Mouse (Mus musculus): ENCODE measurements around the gene Gm21319.
"Not testable (repeated sequence)": the region's sequence is repeated elsewhere in the genome, so short reads cannot be mapped to it uniquely, and the experiment has no call there.

Gm21319 gene

DNA sequence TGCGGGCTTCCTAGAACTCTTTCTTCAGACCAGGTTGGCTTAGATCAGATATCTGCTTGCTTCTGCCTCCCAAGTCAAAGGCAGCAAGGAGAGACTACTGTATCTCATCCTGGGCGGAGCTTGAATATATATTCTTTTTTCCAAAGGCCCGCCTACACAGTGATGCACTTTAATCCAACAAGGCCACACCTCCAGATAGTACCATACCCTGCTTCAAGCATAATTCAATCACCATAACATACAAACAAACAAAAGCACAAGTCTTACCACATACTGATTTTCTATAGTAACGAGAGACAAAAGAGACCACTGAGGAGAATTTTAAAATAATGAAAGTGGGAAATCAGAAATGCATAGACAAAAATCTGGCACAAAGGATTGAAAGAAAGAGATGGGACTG, at the start of gene Gm21319:
Gm21319 (minus strand) TSS at position 101 of the 400 bp plus-strand sequence.
- DNase-seq, result not testable (repeated sequence)

DNA sequence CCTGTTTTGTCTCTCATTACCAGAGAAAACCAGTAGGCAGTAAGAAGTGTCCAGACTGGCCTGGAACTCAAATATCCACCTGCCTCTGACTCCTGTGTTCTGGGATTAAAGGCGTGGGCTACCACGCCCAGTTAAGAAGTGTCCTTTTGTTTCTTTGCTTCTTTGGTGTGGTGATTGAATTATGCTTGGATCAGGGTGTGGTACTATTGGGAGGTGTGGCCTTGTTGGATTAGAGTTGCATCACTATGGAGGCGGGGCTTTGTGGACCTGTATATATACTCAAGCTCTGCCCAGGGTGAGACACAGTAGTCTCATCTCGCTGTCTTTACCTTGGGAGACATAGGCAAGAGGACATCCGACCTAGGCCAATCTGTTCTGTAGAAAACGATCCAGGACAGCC, 40.7 kb upstream of the Gm21319 start, which contains the start of gene BB287469:
BB287469 (plus strand) TSS at position 301 of the 400 bp plus-strand sequence.
- DNase-seq, result not testable (repeated sequence)

DNA sequence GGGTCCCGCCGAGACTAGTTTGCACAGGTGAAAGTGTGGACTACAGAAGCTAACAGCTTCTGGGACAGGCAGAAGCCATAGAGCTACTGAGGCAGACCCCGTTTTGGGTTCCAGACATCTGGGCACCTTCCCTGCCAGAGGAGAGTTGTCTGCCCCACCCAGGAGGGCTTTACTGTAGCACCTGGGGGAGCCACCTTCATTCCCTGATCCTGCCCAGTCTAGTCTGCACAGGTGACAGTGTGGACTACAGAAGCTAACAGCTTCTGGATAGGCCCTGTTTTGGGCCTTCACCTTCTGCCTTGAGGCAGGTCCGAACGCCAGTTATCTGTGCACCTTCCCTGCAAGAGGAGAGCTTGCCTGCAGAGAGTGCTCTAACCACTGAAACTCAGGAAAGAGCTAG, 22.4 kb upstream of the Gm21319 start:
- DNase-seq, result not testable (repeated sequence)

DNA sequence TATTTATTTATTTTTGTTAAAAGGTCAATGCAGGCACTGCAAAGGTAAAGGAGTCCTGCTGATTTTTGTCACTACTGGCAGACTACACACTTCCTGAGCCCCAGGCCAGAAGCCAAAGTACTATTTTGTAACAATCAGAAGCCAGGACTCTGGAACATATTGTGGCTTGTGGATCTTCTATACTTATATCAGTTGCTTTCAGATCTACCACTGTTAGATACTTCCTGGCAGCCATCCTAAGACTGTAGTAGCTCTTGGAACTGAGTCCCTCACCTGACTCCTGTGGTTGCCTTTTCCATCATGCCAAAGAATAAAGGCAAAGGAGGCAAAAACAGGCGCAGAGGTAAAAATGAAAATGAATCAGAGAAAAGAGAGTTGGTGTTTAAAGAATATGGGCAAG, 19.7 kb upstream of the Gm21319 start, which contains the start of gene Gm21936:
Gm21936 (plus strand) TSS at position 301 of the 400 bp plus-strand sequence.
- DNase-seq, result not testable (repeated sequence)

Data from kidney, postnatal 14 days (tissue).